Mouse (Mus musculus): Measurements from ENCODE around the gene Crybb2. TPM values are rescaled to one million over a fixed set of nuclear protein-coding genes. Genes with fewer than 3 reads are reported as not detected.
A peak's percentile ranks its signal among the peaks of the same experiment; 100 is the strongest.

Crybb2 gene
- total and polyA plus RNA-seq, 2 experiments from 2014 or later, result not detected

DNA sequence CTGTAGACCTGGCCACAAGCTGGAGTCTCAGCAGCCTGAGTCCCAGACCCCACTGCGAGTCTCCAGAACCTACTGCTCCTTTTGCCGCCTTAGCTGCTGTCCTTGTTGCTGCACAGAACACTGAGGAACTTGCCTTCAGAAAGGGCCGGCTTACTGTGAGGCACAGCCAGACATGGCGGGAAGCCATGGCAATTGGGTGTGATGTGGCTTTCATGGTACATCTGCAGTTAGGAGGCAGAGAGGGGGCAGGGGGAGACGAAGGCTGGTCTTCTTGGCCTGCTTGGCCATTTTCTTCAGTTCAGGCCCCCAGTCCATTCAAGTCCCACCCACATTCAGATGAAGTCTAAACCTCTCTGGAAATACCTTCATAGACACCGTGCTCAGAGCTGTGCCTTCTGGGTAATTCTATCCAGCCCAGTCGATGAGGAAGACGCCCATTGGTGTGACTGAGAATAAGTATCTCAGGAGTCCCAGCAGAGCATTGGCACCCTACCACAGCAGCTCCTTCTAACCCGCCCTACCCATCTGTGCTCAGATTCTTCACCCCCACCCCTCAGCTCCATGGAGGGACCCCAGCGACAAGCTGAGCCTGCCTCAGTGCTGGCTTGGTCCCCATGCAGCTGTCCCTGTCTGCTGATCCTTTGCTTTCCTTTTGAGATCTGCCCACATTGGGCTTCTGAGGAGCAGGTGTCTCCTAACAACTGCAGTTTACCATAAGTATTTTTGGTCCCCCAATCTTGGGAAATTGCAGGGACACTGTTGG lies 24.2 kb downstream of the Crybb2 start:
- TF ChIP-seq CTCF (IDR thresholded peaks at IDR 0.05; ENCODE audit: low read depth) (no peak), EP300 (IDR thresholded peaks at IDR 0.05; ENCODE audit: low read depth) (no peak)
- no peak for ATAC-seq (ENCODE audit: insufficient read depth, low read depth)
- peaks cover 6% of the 10 kb centered on the region; the same call in 1 of the 2 replicates for H3K4me1 ChIP-seq (ENCODE audit: control insufficient read depth, insufficient read depth)
- H3K36me3 ChIP-seq (replicated peaks; ENCODE audit: control insufficient read depth, insufficient read depth, low read length), result no peaks in the 10 kb centered on the region
- H3K4me3 ChIP-seq (ENCODE audit: low read depth, low read length), result no peak overlapping the region
- H3K9me3 ChIP-seq (replicated peaks; ENCODE audit: control insufficient read depth, low read length), result no peaks in the 10 kb centered on the region
- H3K27me3 ChIP-seq (ENCODE audit: control insufficient read depth, insufficient read depth, low read length), result no peaks in the 10 kb centered on the region
- no peak overlapping the region for H3K9ac ChIP-seq (replicated peaks; ENCODE audit: low read depth, low read length)
- no peak overlapping the region for H3K4me2 ChIP-seq (ENCODE audit: low read depth, low read length)
- no peak overlapping the region for H3K27ac ChIP-seq (ENCODE audit: low read depth)
- 86% methylated on average over 10 of the region's 10 CpGs for WGBS
- DNase-seq (ENCODE audit: low spot score), result no peak

DNA sequence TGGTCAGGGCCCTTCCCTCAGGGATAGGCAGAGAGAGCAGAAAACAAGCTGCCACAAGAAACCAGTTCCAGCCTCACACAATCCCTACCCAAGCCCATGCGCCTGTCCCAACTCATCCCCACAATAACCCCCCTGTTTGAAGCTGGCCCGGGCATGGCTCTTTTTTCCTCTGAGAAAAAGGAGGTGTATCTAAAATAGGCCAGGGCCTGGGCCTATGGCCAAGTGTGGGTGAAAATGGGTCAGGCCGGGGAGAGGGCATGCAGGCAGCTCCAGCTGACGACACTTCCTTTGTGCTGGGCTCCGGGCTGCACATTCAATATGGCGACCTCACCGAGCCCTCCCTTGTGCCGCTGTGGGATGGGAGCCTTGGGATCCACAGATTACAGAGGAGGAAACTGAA lies 26.4 kb downstream of the Crybb2 start:
- Histone ChIP-seq H3K9me3 (replicated peaks; ENCODE audit: control insufficient read depth, low read length) (no peaks in the 10 kb centered on the region), H3K4me1 (ENCODE audit: control insufficient read depth, insufficient read depth) (peaks cover 9% of the 10 kb centered on the region; the same call in 1 of the 2 replicates), H3K27me3 (ENCODE audit: control insufficient read depth, insufficient read depth, low read length) (no peaks in the 10 kb centered on the region), H3K9ac (replicated peaks; ENCODE audit: low read depth, low read length) (no peak overlapping the region), H3K36me3 (replicated peaks; ENCODE audit: control insufficient read depth, insufficient read depth, low read length) (no peaks in the 10 kb centered on the region), H3K4me2 (ENCODE audit: low read depth, low read length) (no peak overlapping the region), H3K4me3 (ENCODE audit: low read depth, low read length) (no peak overlapping the region), H3K27ac (ENCODE audit: low read depth) (no peak overlapping the region)
- 56% methylated on average over 8 of the region's 8 CpGs for WGBS
- DNase-seq (ENCODE audit: low spot score) (no peak), ATAC-seq (ENCODE audit: insufficient read depth, low read depth) (peak; percentile 62)
- TF ChIP-seq CTCF (IDR thresholded peaks at IDR 0.05; ENCODE audit: low read depth) (no peak), EP300 (IDR thresholded peaks at IDR 0.05; ENCODE audit: low read depth) (no peak)

DNA sequence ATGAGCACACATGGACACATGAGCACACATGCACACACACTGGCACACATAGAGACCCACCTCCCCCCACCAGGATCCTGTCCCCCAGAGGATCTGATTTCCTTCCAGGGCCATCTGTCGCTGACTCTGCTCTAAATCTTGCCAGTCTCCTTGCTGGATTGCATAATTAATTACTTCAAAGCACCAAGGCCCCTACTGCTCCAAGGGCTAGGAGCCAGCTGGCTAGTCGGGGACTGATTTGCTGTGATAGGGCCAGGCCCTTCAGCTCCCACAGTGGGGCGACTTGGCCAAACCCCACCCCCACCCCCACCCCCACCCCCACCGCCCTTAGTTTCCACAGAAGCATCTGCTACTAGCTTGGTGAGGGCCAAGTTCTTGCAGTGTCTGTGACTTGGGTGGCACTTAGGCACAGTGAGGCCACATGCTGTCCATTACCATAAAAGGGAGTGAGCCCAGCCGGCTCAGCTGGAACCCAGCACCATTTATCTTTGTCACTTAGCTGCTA lies 28.3 kb downstream of the Crybb2 start:
- Histone ChIP-seq H3K4me1 (ENCODE audit: control insufficient read depth, insufficient read depth) (peaks cover 9% of the 10 kb centered on the region; the same call in 1 of the 2 replicates), H3K9me3 (replicated peaks; ENCODE audit: control insufficient read depth, low read length) (no peaks in the 10 kb centered on the region), H3K27me3 (ENCODE audit: control insufficient read depth, insufficient read depth, low read length) (no peaks in the 10 kb centered on the region), H3K27ac (ENCODE audit: low read depth) (no peak overlapping the region), H3K36me3 (replicated peaks; ENCODE audit: control insufficient read depth, insufficient read depth, low read length) (no peaks in the 10 kb centered on the region), H3K4me3 (ENCODE audit: low read depth, low read length) (no peak overlapping the region), H3K4me2 (ENCODE audit: low read depth, low read length) (no peak overlapping the region), H3K9ac (replicated peaks; ENCODE audit: low read depth, low read length) (no peak overlapping the region)
- WGBS, result 22% methylated on average over 5 of the region's 5 CpGs
- no peak for DNase-seq (ENCODE audit: low spot score)
- ATAC-seq (ENCODE audit: insufficient read depth, low read depth), result no peak
- no peak for TF ChIP-seq EP300 (IDR thresholded peaks at IDR 0.05; ENCODE audit: low read depth)

DNA sequence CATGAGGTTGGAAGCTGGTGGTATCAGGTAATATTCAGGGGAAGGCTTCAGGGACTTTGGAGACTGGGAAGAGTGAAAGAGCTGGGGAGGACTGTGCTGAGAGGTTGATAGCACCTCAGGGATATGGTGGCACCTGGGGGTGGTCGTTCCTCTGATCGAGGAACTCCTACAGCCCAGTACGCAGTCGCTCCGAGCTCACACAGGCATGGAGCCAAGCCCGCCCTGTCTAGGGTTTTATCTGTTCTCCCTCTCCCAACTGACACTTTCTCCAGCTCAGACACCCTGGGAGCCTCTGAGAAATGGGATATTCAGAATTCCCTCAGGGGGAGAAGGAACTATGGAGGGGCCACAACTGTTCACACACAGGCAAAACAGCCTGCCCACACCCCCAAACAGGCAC lies 29.1 kb downstream of the Crybb2 start:
- no peak overlapping the region for H3K4me3 ChIP-seq (ENCODE audit: low read depth, low read length)
- no peaks in the 10 kb centered on the region for H3K9me3 ChIP-seq (replicated peaks; ENCODE audit: control insufficient read depth, low read length)
- no peak overlapping the region for H3K9ac ChIP-seq (replicated peaks; ENCODE audit: low read depth, low read length)
- DNase-seq (ENCODE audit: low spot score) (peak; percentile 15), ATAC-seq (ENCODE audit: insufficient read depth, low read depth) (no peak)
- peaks cover 14% of the 10 kb centered on the region for H3K4me1 ChIP-seq (ENCODE audit: control insufficient read depth, insufficient read depth)
- no peak overlapping the region for H3K4me2 ChIP-seq (ENCODE audit: low read depth, low read length)
- 22% methylated on average over 6 of the region's 6 CpGs for WGBS
- H3K36me3 ChIP-seq (replicated peaks; ENCODE audit: control insufficient read depth, insufficient read depth, low read length), result no peaks in the 10 kb centered on the region
- no peak overlapping the region for H3K27ac ChIP-seq (ENCODE audit: low read depth)
- TF ChIP-seq EP300 (IDR thresholded peaks at IDR 0.05; ENCODE audit: low read depth), result no peak
- no peak for TF ChIP-seq CTCF (IDR thresholded peaks at IDR 0.05; ENCODE audit: low read depth)
- H3K27me3 ChIP-seq (ENCODE audit: control insufficient read depth, insufficient read depth, low read length), result no peaks in the 10 kb centered on the region

DNA sequence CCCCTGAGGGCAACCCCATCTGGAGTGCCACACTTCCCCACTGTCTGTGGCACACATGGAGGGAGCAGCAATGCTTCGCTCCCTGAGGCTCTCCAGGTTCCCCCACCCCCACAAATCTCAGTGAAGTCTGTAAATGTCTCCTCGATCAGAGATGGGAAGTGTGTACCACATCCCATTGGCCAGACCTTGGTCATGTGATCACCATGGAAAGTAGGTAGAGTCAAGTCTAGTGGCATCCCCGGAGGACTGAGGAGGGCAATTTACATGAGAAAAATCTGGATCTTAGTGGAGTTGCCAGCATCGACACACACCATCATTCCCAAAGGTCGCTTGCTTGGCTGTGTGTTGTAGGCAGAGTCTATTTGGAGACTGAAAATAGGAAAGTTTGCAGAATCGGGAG lies 31.3 kb downstream of the Crybb2 start:
- Histone ChIP-seq H3K4me3 (ENCODE audit: low read depth, low read length) (no peak overlapping the region), H3K27ac (ENCODE audit: low read depth) (no peak overlapping the region), H3K9ac (replicated peaks; ENCODE audit: low read depth, low read length) (no peak overlapping the region), H3K9me3 (replicated peaks; ENCODE audit: control insufficient read depth, low read length) (no peaks in the 10 kb centered on the region), H3K4me2 (ENCODE audit: low read depth, low read length) (no peak overlapping the region), H3K27me3 (ENCODE audit: control insufficient read depth, insufficient read depth, low read length) (no peaks in the 10 kb centered on the region), H3K4me1 (ENCODE audit: control insufficient read depth, insufficient read depth) (peaks cover 31% of the 10 kb centered on the region), H3K36me3 (replicated peaks; ENCODE audit: control insufficient read depth, insufficient read depth, low read length) (no peaks in the 10 kb centered on the region)
- no peak for ATAC-seq (ENCODE audit: insufficient read depth, low read depth)
- WGBS, result 84% methylated on average over 6 of the region's 6 CpGs
- TF ChIP-seq CTCF (IDR thresholded peaks at IDR 0.05; ENCODE audit: low read depth), result no peak
- no peak for DNase-seq (ENCODE audit: low spot score)

Measured in heart, postnatal 0 days (tissue).